Mouse (Mus musculus) liver, embryonic 14.5 days (tissue): ENCODE data around the gene Rph3al.

Source experiments
- CTCF ChIP-seq: IDR thresholded peaks from 2 replicates; pipeline ENCODE4 v1.5.1; 2016; ENCODE audit warnings: antibody characterized with exemption, low read depth, control low read depth
- EP300 ChIP-seq: IDR thresholded peaks from 2 replicates; pipeline ENCODE4 v1.6.1; 2016; ENCODE audit warnings: antibody characterized with exemption, low read depth

- TF ChIP-seq CTCF (no peak), EP300 (no peak)
These were observed 38.6 kb downstream of the Rph3al start for GRCm38 (mm10) chr11:75899676-75900075.
